8 mouse cellular contexts compared by ENCODE assay signal in the genomic region with DNA sequence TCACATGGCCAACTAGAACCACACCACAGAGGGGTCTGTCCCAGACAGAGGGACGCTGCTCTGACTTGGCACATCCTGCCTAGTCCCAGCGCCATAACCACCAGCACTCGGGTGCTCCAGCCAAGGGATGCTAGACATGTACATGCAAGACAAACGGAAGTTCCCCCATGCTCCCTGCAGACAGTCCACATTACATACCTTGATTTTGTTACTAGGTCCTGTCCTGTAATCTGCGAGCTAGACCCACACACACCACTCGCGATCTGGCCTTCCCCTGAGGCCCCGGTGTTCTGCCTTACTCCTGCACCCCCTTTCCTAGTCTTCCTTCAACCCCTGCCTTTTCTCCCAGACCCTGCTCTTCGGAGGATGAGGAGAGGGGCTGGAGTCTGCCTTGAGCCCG. TPM values are rescaled to one million over a fixed set of nuclear protein-coding genes. Genes with fewer than 3 reads are reported as not detected.
DNase-seq lines count a peak whose midpoint lies in the region; ATAC-seq and TF ChIP-seq lines count a peak whose summit lies in the region.

No protein-coding gene starts in this region.

- H3K4me3 ChIP-seq in lung, embryonic 14.5 days (ENCODE audit: low read depth, low read length), result peak overlapping the region; percentile 55
- peak overlapping the region; percentile 54 for H3K4me3 ChIP-seq in cortical plate, adult 2 months (ENCODE audit: insufficient read depth, low read length)
- H3K4me3 ChIP-seq in intestine, postnatal 0 days (ENCODE audit: low read depth, low read length), result peak overlapping the region; percentile 62
- peak overlapping the region; percentile 36 for H3K4me3 ChIP-seq in neural tube, embryonic 14.5 days (ENCODE audit: low read depth, low read length)

- peaks cover 25% of the 10 kb centered on the region for H3K4me1 ChIP-seq in lung, embryonic 14.5 days (ENCODE audit: insufficient read depth)
- peaks cover 6% of the 10 kb centered on the region; the same call in 1 of the 2 replicates for H3K4me1 ChIP-seq in cortical plate, adult 2 months (ENCODE audit: control insufficient read depth, insufficient read depth, low read length)
- peaks cover 13% of the 10 kb centered on the region; the same call in 1 of the 2 replicates for H3K4me1 ChIP-seq in intestine, postnatal 0 days (replicated peaks; ENCODE audit: control insufficient read depth, insufficient read depth, low read length)
- H3K4me1 ChIP-seq in neural tube, embryonic 14.5 days (ENCODE audit: control insufficient read depth, insufficient read depth, low read length), result peaks cover 5% of the 10 kb centered on the region; the same call in 1 of the 2 replicates

- H3K27ac ChIP-seq in lung, embryonic 14.5 days (ENCODE audit: low read depth), result peak overlapping the region; percentile 92; the same call in 1 of the 2 replicates
- no peak overlapping the region for H3K27ac ChIP-seq in cortical plate, adult 2 months (ENCODE audit: insufficient read depth, low read length)
- H3K27ac ChIP-seq in intestine, postnatal 0 days (ENCODE audit: low read depth, low read length), result peak overlapping the region; percentile 91
- no peak overlapping the region for H3K27ac ChIP-seq in neural tube, embryonic 14.5 days (ENCODE audit: low read depth, low read length)

- 21% methylated on average over 10 of the region's 10 CpGs for WGBS in lung, embryonic 14.5 days
- 13% methylated on average over 10 of the region's 10 CpGs for WGBS in intestine, postnatal 0 days
- WGBS in neural tube, embryonic 14.5 days, result 52% methylated on average over 10 of the region's 10 CpGs

- H3K9me3 ChIP-seq in lung, embryonic 14.5 days (ENCODE audit: low read depth, low read length), result no peaks in the 10 kb centered on the region
- no peaks in the 10 kb centered on the region for H3K9me3 ChIP-seq in intestine, postnatal 0 days (ENCODE audit: control insufficient read depth)
- no peaks in the 10 kb centered on the region for H3K9me3 ChIP-seq in neural tube, embryonic 14.5 days (ENCODE audit: control insufficient read depth, low read length)

- peak overlapping the region; percentile 72 for H3K9ac ChIP-seq in lung, embryonic 14.5 days
- peak overlapping the region; percentile 60 for H3K9ac ChIP-seq in intestine, postnatal 0 days (ENCODE audit: low read depth, low read length)
- no peak overlapping the region; the same call in 1 of the 2 replicates for H3K9ac ChIP-seq in neural tube, embryonic 14.5 days (replicated peaks; ENCODE audit: low read depth, low read length)

- no peaks in the 10 kb centered on the region for H3K27me3 ChIP-seq in lung, embryonic 14.5 days (ENCODE audit: insufficient read depth, low read length)
- H3K27me3 ChIP-seq in intestine, postnatal 0 days (replicated peaks; ENCODE audit: control insufficient read depth, insufficient read depth, low read length), result no peaks in the 10 kb centered on the region
- no peaks in the 10 kb centered on the region for H3K27me3 ChIP-seq in neural tube, embryonic 14.5 days (ENCODE audit: control insufficient read depth, insufficient read depth, low read length)

- TF ChIP-seq POLR2A in cortical plate, adult 2 months (IDR thresholded peaks at IDR 0.05; ENCODE audit: extremely low read depth, insufficient read depth, low read length), result no peak

- peak overlapping the region; percentile 92 for H3K4me2 ChIP-seq in lung, embryonic 14.5 days
- H3K4me2 ChIP-seq in intestine, postnatal 0 days (replicated peaks; ENCODE audit: low read depth), result peak overlapping the region; percentile 75
- peak overlapping the region; percentile 60 for H3K4me2 ChIP-seq in neural tube, embryonic 14.5 days (ENCODE audit: low read depth, low read length)

- no peak for TF ChIP-seq CTCF in lung, embryonic 14.5 days (IDR thresholded peaks at IDR 0.05; ENCODE audit: low read depth)
- TF ChIP-seq CTCF in cortical plate, adult 2 months (IDR thresholded peaks at IDR 0.05; ENCODE audit: extremely low read depth, insufficient read depth, low read length), result no peak
- TF ChIP-seq CTCF in intestine, postnatal 0 days (IDR thresholded peaks at IDR 0.05; ENCODE audit: low read depth), result no peak

- peak; percentile 5; the same call in 1 of the 2 replicates for ATAC-seq in lung, embryonic 14.5 days (ENCODE audit: insufficient read depth)
- no peak for ATAC-seq in intestine, postnatal 0 days
- ATAC-seq in neural tube, embryonic 14.5 days (ENCODE audit: low read depth), result peak; percentile 16; the same call in 1 of the 2 replicates
- ATAC-seq in cerebellum, adult (ENCODE audit: insufficient number of reproducible peaks, low FRiP score, low TSS enrichment), result no peak

- DNase-seq in lung, embryonic 14.5 days, result no peak
- no peak for DNase-seq in lung, postnatal 10 days
- DNase-seq in left cerebral cortex, postnatal 10 days (ENCODE audit: extremely low spot score in 1 of 2, low spot score in 2 of 2), result no peak
- DNase-seq in urinary bladder, postnatal 4 days (ENCODE audit: low spot score in 2 of 2), result no peak

- peaks cover 66% of the 10 kb centered on the region for H3K36me3 ChIP-seq in lung, embryonic 14.5 days (ENCODE audit: insufficient read depth)
- H3K36me3 ChIP-seq in intestine, postnatal 0 days (ENCODE audit: control insufficient read depth, insufficient read depth), result peaks cover 50% of the 10 kb centered on the region
- H3K36me3 ChIP-seq in neural tube, embryonic 14.5 days (ENCODE audit: control insufficient read depth, insufficient read depth, low read length), result peaks cover 13% of the 10 kb centered on the region; the same call in 1 of the 2 replicates

- intact Hi-C loops in left cerebral cortex, postnatal 10 days (cut with DNase I), result no loop called here

RNA-seq across cellular contexts. Expression of a gene that starts 0.6 kb away (rescaled TPM):
- polyA plus RNA-seq in lung, embryonic 14.5 days (2014; fragmentation: Nextera tagmentation; extraction: Ambion mirVana), result 31.7 and 36.0 TPM in 2 replicates
- 34.4 and 38.4 TPM in 2 replicates for polyA plus RNA-seq in cortical plate, adult 2 months (2012; rRNA removed)
- 76.2 and 83.0 TPM in 2 replicates for polyA plus RNA-seq in intestine, postnatal 0 days (2015; fragmentation: Nextera tagmentation; extraction: Ambion mirVana)
- 8.6 and 16.7 TPM in 2 replicates for polyA plus RNA-seq in neural tube, embryonic 14.5 days (2014; fragmentation: Nextera tagmentation; extraction: Ambion mirVana)
- 10 to 100 TPM; 14.2 to 22.4 TPM for total RNA-seq in left cerebral cortex, postnatal 10 days (2021)

RNA-seq across cellular contexts. Expression of a gene that starts 6.2 kb away (rescaled TPM):
- polyA plus RNA-seq in lung, embryonic 14.5 days (2014; fragmentation: Nextera tagmentation; extraction: Ambion mirVana), result 326 and 335 TPM in 2 replicates
- 274 and 288 TPM in 2 replicates for polyA plus RNA-seq in cortical plate, adult 2 months (2012; rRNA removed)
- polyA plus RNA-seq in intestine, postnatal 0 days (2015; fragmentation: Nextera tagmentation; extraction: Ambion mirVana), result 303 and 317 TPM in 2 replicates
- polyA plus RNA-seq in neural tube, embryonic 14.5 days (2014; fragmentation: Nextera tagmentation; extraction: Ambion mirVana), result 316 and 358 TPM in 2 replicates
- total RNA-seq in left cerebral cortex, postnatal 10 days (2021), result 100 to 1,000 TPM; 123 to 130 TPM

RNA-seq across cellular contexts. Expression of a gene that starts 23.3 kb away (rescaled TPM):
- 3.0 and 3.6 TPM in 2 replicates for polyA plus RNA-seq in lung, embryonic 14.5 days (2014; fragmentation: Nextera tagmentation; extraction: Ambion mirVana)
- polyA plus RNA-seq in cortical plate, adult 2 months (2012; rRNA removed), result 6.9 and 8.1 TPM in 2 replicates
- polyA plus RNA-seq in intestine, postnatal 0 days (2015; fragmentation: Nextera tagmentation; extraction: Ambion mirVana), result 16.1 and 17.4 TPM in 2 replicates
- 2.1 and 3.1 TPM in 2 replicates for polyA plus RNA-seq in neural tube, embryonic 14.5 days (2014; fragmentation: Nextera tagmentation; extraction: Ambion mirVana)
- total RNA-seq in left cerebral cortex, postnatal 10 days (2021), result 1 to 10 TPM; 1.5 to 1.7 TPM

RNA-seq across cellular contexts. Expression of a gene that starts 28.7 kb away (rescaled TPM):
- 13.3 and 14.8 TPM in 2 replicates for polyA plus RNA-seq in lung, embryonic 14.5 days (2014; fragmentation: Nextera tagmentation; extraction: Ambion mirVana)
- polyA plus RNA-seq in cortical plate, adult 2 months (2012; rRNA removed), result 33.5 and 36.5 TPM in 2 replicates
- polyA plus RNA-seq in intestine, postnatal 0 days (2015; fragmentation: Nextera tagmentation; extraction: Ambion mirVana), result 28.3 and 29.2 TPM in 2 replicates
- 4.6 and 8.9 TPM in 2 replicates for polyA plus RNA-seq in neural tube, embryonic 14.5 days (2014; fragmentation: Nextera tagmentation; extraction: Ambion mirVana)
- 10 to 100 TPM; 15.0 to 16.3 TPM for total RNA-seq in left cerebral cortex, postnatal 10 days (2021)

RNA-seq across cellular contexts. Expression of a gene that starts 52.1 kb away (rescaled TPM):
- not detected in 2 replicates for polyA plus RNA-seq in lung, embryonic 14.5 days (2014; fragmentation: Nextera tagmentation; extraction: Ambion mirVana)
- not detected in 2 replicates for polyA plus RNA-seq in cortical plate, adult 2 months (2012; rRNA removed)
- not detected in 2 replicates for polyA plus RNA-seq in intestine, postnatal 0 days (2015; fragmentation: Nextera tagmentation; extraction: Ambion mirVana)
- polyA plus RNA-seq in neural tube, embryonic 14.5 days (2014; fragmentation: Nextera tagmentation; extraction: Ambion mirVana), result not detected in 2 replicates
- not detected for total RNA-seq in left cerebral cortex, postnatal 10 days (2021)

Comparison
In these comparisons a context has a peak if more than half of its experiments do, and no peak if none do; other contexts are left out.
1. ATAC-seq: peak in lung, embryonic 14.5 days (single experiment) and neural tube, embryonic 14.5 days (single experiment); none in intestine, postnatal 0 days (single experiment) and cerebellum, adult (single experiment).
2. H3K27ac ChIP-seq: peak in lung, embryonic 14.5 days (single experiment) and intestine, postnatal 0 days (single experiment); none in cortical plate, adult 2 months (single experiment) and neural tube, embryonic 14.5 days (single experiment).
3. Peak in every context shown above with its lines, with median percentiles within 50 percentile points of each other: H3K4me2 ChIP-seq and H3K4me3 ChIP-seq.